Mouse (Mus musculus): ENCODE measurements around the gene Igsf6. TPM values are rescaled to one million over a fixed set of nuclear protein-coding genes. Genes with fewer than 3 reads are reported as not detected.

The Igsf6 gene
- total RNA-seq (2023) = 3.3 TPM

DNA sequence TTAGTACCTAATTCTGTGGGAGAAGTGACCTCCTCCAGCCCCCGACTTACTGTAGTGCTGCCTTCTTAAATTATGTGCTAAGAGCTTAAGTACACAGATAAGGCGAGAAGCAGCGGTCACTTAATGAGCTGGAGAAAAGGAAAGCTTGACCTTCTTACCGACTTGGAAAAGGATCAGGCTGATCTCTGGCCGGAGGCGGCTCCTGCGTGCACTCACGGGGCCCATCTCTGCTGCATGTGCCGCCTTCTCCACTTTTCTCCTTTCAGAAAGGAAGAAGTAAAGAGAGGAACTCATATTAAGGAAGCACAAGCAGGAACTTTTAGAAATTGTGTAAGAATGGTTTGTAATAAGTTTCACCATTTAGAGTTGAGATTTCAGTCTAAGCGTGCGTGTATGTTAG lies at the start of gene Igsf6:
TSS of gene Igsf6 (minus strand) at position 292 of the 400 bp plus-strand sequence.

GRCm38 (mm10) chr7:121081350-121081749 lies 7.0 kb upstream of the Igsf6 start, which contains the start of gene Otoa:
TSS of gene Otoa (plus strand) at chr7:121081650.

GRCm38 (mm10) chr7:121033856-121034652 lies 40.3 kb downstream of the Igsf6 start, which contains the start of gene Mettl9:
TSS of gene Mettl9 (plus strand) at chr7:121034445.

Other genes with a start within 250 kb of the Igsf6 start
- gene Eef2k, start 231.7 kb downstream of the Igsf6 start, total RNA-seq (2023) = 6.3 TPM
- 32.2 TPM for gene Polr3e, start 156.8 kb downstream of the Igsf6 start, total RNA-seq (2023)
- gene Cdr2, start 92.3 kb downstream of the Igsf6 start, total RNA-seq (2023) = 28.4 TPM
- gene Mfsd13b, start 92.1 kb downstream of the Igsf6 start, total RNA-seq (2023) = not detected
- 90.5 TPM for gene Mettl9, start 40.1 kb downstream of the Igsf6 start, total RNA-seq (2023)
- 1.3 TPM for gene Otoa, start 7.1 kb upstream of the Igsf6 start, total RNA-seq (2023)